Mouse (Mus musculus): ENCODE data around the gene Dnajb8. TPM values are rescaled to one million over a fixed set of nuclear protein-coding genes. Genes with fewer than 3 reads are reported as not detected.

Dnajb8 gene
- polyA plus RNA-seq, 1 experiment from 2014 or later = not detected

DNA sequence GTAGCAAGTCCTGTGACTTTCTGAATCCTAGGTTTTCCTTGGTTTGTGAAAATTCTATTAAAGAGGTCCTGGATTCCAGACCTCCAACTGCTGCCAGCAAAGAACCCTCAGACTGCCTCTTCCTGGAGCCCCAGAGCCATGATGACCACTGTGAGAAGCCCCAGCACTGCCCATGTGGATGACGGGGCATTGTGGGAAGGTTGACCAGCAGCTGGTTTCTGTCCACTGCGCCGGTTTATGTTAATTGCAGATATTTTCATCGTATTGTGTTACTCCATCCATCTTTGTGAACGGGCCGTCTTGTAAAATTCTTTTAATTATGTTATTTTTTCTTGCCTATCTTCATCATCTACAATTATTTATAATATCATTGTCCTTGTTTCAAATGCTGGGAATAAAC is 52.6 kb downstream of the Dnajb8 start:
- H3K4me3 ChIP-seq = no peak overlapping the region
- no peak overlapping the region for H3K4me2 ChIP-seq
- 83% methylated on average over 6 of the region's 6 CpGs for WGBS (ENCODE audit: insufficient replicate concordance)
- H3K36me3 ChIP-seq = peaks cover 5% of the 10 kb centered on the region; the same call in 1 of the 2 replicates
- no peaks in the 10 kb centered on the region for H3K9me3 ChIP-seq (replicated peaks)
- H3K27ac ChIP-seq = no peak overlapping the region
- no peak overlapping the region for H3K9ac ChIP-seq
- H3K4me1 ChIP-seq = no peaks in the 10 kb centered on the region
- no peaks in the 10 kb centered on the region for H3K27me3 ChIP-seq (replicated peaks)
- ATAC-seq = no peak

DNA sequence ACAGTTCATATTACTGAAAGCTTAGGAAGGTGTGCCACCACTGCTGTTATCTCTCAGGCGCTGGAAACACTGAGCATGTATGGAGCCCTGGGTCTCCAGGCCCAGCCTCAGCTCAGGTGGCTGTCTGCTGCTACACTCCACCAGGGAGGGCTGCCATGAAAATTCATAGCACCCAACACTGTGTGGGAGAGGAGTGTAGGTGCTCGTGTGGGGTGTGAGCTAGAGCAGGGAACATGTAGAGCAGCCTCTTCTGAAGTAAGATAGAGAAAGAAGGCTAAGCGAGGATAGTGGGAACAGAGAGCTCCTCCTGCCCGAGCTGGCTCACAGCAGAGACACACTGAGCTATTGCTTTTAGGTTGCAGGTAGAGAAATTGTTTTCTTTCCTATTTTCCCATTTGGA is 54.2 kb downstream of the Dnajb8 start:
- H3K36me3 ChIP-seq = 0 out of 2 replicates have a peak, but pooled peaks cover 8% of the 10 kb centered on the region
- H3K27me3 ChIP-seq (replicated peaks) = no peaks in the 10 kb centered on the region
- no peak overlapping the region for H3K4me3 ChIP-seq
- no peak overlapping the region for H3K9ac ChIP-seq
- H3K9me3 ChIP-seq (replicated peaks) = no peaks in the 10 kb centered on the region
- no peaks in the 10 kb centered on the region for H3K4me1 ChIP-seq
- WGBS (ENCODE audit: insufficient replicate concordance) = 58% methylated on average over 4 of the region's 4 CpGs
- ATAC-seq = no peak
- no peak overlapping the region for H3K27ac ChIP-seq
- H3K4me2 ChIP-seq = no peak overlapping the region

DNA sequence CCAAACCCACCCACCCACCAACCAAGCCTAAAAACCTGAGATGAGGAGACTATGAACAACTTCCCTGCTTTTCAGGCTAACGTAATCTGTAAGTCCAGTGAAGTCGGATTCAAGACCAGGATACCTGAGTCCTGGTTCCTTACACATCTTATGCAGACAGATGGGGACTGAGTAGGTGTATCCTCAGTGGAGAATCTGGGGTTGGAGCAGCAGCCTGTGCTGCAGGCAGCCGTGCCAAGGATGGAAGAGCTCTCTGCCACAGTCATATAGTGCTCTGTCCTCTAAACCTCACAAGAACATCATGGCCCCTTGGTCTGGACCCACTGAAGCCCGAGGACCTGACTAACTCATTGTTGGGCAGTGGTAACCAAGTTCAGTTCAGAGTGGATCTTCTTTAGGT is 55.2 kb downstream of the Dnajb8 start:
- no peaks in the 10 kb centered on the region for H3K9me3 ChIP-seq (replicated peaks)
- 0 out of 2 replicates have a peak, but pooled peaks cover 7% of the 10 kb centered on the region for H3K36me3 ChIP-seq
- ATAC-seq = no peak
- H3K27ac ChIP-seq = no peak overlapping the region
- no peaks in the 10 kb centered on the region for H3K27me3 ChIP-seq (replicated peaks)
- no peaks in the 10 kb centered on the region for H3K4me1 ChIP-seq
- WGBS (ENCODE audit: insufficient replicate concordance) = 75% methylated on average over 4 of the region's 4 CpGs
- no peak overlapping the region for H3K4me3 ChIP-seq
- H3K9ac ChIP-seq = no peak overlapping the region
- no peak overlapping the region for H3K4me2 ChIP-seq

DNA sequence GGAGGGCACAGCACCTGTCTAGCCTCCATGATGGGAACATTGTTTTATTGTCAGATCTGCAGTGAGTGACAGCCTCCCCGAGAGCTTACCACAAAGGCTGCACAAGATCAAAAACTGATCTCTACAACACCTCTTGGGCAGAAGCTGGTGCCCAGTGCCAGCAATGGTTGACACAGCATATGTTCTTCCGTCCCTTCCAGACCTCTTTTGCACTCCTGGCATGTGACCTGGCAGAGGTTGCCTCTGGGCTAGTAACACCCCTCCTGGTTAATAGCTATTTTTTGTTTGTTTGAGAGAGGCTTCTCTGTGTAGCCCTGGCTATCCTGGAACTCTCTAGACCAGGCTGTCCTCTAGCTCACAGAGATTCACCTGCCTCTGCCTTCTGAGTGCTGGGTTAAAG is 56.1 kb downstream of the Dnajb8 start:
- WGBS (ENCODE audit: insufficient replicate concordance) = 71% methylated on average over 2 of the region's 2 CpGs
- no peak overlapping the region for H3K27ac ChIP-seq
- no peak overlapping the region for H3K9ac ChIP-seq
- no peaks in the 10 kb centered on the region for H3K9me3 ChIP-seq (replicated peaks)
- H3K4me1 ChIP-seq = no peaks in the 10 kb centered on the region
- no peak overlapping the region for H3K4me2 ChIP-seq
- 0 out of 2 replicates have a peak, but pooled peaks cover 7% of the 10 kb centered on the region for H3K36me3 ChIP-seq
- H3K4me3 ChIP-seq = no peak overlapping the region
- no peak for ATAC-seq
- H3K27me3 ChIP-seq (replicated peaks) = no peaks in the 10 kb centered on the region

DNA sequence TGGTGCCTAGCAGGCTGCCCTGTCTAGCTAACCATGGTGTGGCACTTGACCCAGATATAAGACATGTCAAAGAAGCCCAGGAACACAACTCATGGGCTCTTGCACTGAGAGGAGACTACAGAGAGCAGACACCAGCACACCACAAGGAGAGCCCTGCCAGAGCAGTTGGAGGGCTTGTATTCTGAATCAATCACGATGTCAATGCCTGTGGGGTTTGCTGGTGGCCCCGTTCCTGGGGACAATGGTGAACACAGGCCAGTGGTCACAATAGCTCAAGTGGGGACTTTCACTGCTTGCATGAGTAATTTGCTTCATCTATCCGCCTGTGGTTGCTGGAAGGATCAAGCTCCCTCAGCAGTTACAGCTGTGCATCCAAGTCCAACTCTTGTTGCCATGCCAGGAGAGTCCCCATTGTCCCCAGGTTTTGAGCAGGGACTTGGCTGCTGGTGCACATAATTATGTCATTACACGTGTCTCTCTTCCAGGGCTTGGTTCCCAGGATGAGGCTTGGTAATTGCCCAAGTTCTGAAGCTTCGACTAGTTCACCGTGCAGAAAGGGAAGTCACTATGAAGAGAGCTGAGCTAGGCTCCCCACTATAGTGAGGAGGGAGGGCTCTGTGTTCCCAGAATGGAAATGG is 68.2 kb downstream of the Dnajb8 start:
- no peak for ATAC-seq
- 72% methylated on average over 6 of the region's 6 CpGs for WGBS (ENCODE audit: insufficient replicate concordance)
- H3K9me3 ChIP-seq (replicated peaks) = no peaks in the 10 kb centered on the region
- H3K36me3 ChIP-seq = peaks cover 5% of the 10 kb centered on the region; the same call in 1 of the 2 replicates
- H3K9ac ChIP-seq = no peak overlapping the region
- no peak overlapping the region for H3K27ac ChIP-seq
- peaks cover 15% of the 10 kb centered on the region for H3K4me1 ChIP-seq
- no peak overlapping the region for H3K4me2 ChIP-seq
- H3K4me3 ChIP-seq = no peak overlapping the region
- no peaks in the 10 kb centered on the region for H3K27me3 ChIP-seq (replicated peaks)

DNA sequence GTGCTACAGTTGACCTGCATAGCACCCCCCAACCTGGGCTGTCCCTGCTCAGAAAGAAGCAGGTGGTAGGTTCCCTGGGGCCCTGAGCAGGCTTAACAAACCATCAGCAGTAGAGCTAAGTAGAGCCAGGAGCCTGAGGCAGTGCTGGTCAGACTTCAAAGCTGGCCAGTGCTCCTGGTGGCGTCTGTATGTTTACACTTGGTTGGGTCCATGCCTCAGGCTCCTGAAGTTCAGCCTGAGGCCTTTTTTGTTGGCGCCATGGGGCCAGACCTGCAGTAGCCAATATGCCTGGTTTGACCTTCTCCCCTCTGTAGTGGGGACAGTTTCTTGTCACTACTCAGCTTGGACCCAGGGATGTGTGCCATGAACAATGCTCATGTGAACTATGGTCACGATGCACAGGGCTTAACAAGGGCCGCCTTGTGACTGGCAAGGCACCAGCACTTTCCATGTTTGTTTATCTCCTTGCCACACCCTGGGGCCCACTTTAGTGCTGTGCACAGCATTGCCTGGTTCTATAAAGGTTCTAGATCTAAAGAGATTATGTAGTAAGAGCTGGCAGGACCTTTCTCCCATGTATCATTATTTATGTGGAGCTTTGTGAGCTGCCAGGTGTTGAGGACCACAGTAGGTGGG is 70.3 kb downstream of the Dnajb8 start:
- Histone ChIP-seq H3K36me3 (peaks cover 15% of the 10 kb centered on the region), H3K27me3 (replicated peaks) (no peaks in the 10 kb centered on the region), H3K4me1 (peaks cover 15% of the 10 kb centered on the region), H3K27ac (no peak overlapping the region), H3K4me3 (no peak overlapping the region), H3K9ac (no peak overlapping the region; the same call in 1 of the 2 replicates), H3K9me3 (replicated peaks) (no peaks in the 10 kb centered on the region), H3K4me2 (peak overlapping the region; percentile 30)
- 60% methylated on average over 4 of the region's 4 CpGs for WGBS (ENCODE audit: insufficient replicate concordance)
- peak; percentile 77 for ATAC-seq

DNA sequence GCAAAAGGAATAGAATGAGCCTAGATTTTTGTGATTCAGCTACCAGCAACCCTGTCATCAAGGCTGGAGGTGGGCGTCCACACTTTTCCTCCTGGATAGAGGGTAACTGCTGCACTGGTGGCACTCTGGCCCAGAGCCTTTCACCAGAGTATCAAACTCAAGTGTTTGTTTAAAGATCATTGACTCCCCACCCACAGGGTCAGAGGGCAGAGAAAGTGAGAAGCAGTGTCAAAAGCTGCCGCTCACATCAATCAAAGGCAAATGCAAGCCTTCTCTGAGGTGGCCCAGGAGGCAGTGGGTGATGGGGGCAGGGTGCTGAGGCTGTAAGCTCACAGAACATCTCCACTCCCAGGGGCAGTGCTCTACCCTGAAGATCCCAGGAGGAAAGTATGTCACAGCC is 77.4 kb downstream of the Dnajb8 start:
- no peaks in the 10 kb centered on the region; the same call in 1 of the 2 replicates for H3K27me3 ChIP-seq (replicated peaks)
- peaks cover 14% of the 10 kb centered on the region for H3K36me3 ChIP-seq
- no peaks in the 10 kb centered on the region for H3K9me3 ChIP-seq (replicated peaks)
- no peak overlapping the region for H3K4me2 ChIP-seq
- no peak overlapping the region for H3K27ac ChIP-seq
- peak; percentile 32; the same call in 1 of the 2 replicates for ATAC-seq
- 72% methylated on average over 2 of the region's 2 CpGs for WGBS (ENCODE audit: insufficient replicate concordance)
- no peaks in the 10 kb centered on the region for H3K4me1 ChIP-seq
- H3K4me3 ChIP-seq = no peak overlapping the region
- no peak overlapping the region for H3K9ac ChIP-seq

DNA sequence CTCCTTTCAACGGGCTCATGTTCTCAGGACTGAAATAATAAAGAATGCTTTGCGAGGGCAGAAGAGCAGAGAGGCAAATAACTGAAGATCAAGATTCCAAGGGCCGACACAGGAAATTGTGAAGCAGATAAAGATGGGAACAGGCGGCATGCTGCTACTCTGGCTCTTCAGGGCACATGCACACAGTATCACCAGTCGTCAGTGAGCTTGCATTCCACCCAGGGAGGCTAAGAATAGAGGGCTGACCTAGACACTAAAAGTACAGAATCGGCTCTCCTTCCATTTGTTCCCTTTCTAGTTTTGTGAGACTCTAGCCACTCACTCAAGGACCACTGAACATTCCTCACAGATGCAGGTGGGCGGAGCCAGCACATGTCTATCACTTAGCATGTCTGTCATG is 79.2 kb downstream of the Dnajb8 start:
- H3K9me3 ChIP-seq (replicated peaks) = no peaks in the 10 kb centered on the region
- H3K27me3 ChIP-seq (replicated peaks) = no peaks in the 10 kb centered on the region; the same call in 1 of the 2 replicates
- 49% methylated on average over 7 of the region's 7 CpGs for WGBS (ENCODE audit: insufficient replicate concordance)
- H3K27ac ChIP-seq = no peak overlapping the region
- H3K4me2 ChIP-seq = no peak overlapping the region
- H3K4me1 ChIP-seq = no peaks in the 10 kb centered on the region
- peaks cover 14% of the 10 kb centered on the region for H3K36me3 ChIP-seq
- ATAC-seq = no peak
- H3K4me3 ChIP-seq = no peak overlapping the region
- H3K9ac ChIP-seq = no peak overlapping the region

Other genes starting within 250 kb of the Dnajb8 start
- 14.1 and 15.3 TPM in 2 replicates for gene H1fx, start 240.6 kb upstream of the Dnajb8 start, polyA plus RNA-seq (2016; fragmentation: Nextera tagmentation; extraction: Ambion mirVana)
- 134 and 135 TPM in 2 replicates for gene Rab7, start 177.0 kb upstream of the Dnajb8 start, polyA plus RNA-seq (2016; fragmentation: Nextera tagmentation; extraction: Ambion mirVana)
- 241 and 253 TPM in 2 replicates for gene Rpn1, start 137.8 kb upstream of the Dnajb8 start, polyA plus RNA-seq (2016; fragmentation: Nextera tagmentation; extraction: Ambion mirVana)
- gene Gata2, start 28.4 kb upstream of the Dnajb8 start, polyA plus RNA-seq (2016; fragmentation: Nextera tagmentation; extraction: Ambion mirVana) = 13.3 and 15.7 TPM in 2 replicates
- gene Eefsec, start 224.3 kb downstream of the Dnajb8 start, polyA plus RNA-seq (2016; fragmentation: Nextera tagmentation; extraction: Ambion mirVana) = 25.2 and 26.1 TPM in 2 replicates
- gene Ruvbl1, start 243.1 kb downstream of the Dnajb8 start, polyA plus RNA-seq (2016; fragmentation: Nextera tagmentation; extraction: Ambion mirVana) = 136 and 138 TPM in 2 replicates

All from liver, embryonic 12.5 days (tissue).